Mouse (Mus musculus): ENCODE measurements around the gene Sem1. TPM values are rescaled to one million over a fixed set of nuclear protein-coding genes. Genes with fewer than 3 reads are reported as not detected.

The Sem1 gene
- 248 and 252 TPM in 2 replicates for polyA plus RNA-seq (2015; fragmentation: Nextera tagmentation; extraction: Ambion mirVana)

- TF ChIP-seq CTCF (IDR thresholded peaks at IDR 0.05): peak; percentile 4; the same call in 1 of the 2 replicates
- TF ChIP-seq EP300 (IDR thresholded peaks at IDR 0.05): no peak
- Histone ChIP-seq H3K4me2 (replicated peaks; ENCODE audit: low read depth, low read length) (peak within 1 kb of the TSS; percentile 61), H3K9ac (replicated peaks; ENCODE audit: low read depth) (peak within 1 kb of the TSS; percentile 99), H3K9me3 (ENCODE audit: low read length) (no peaks in the 10 kb centered on the region), H3K27me3 (replicated peaks; ENCODE audit: insufficient read depth, low read length) (no peaks in the 10 kb centered on the region), H3K36me3 (ENCODE audit: insufficient read depth, low read length) (no peaks in the 10 kb centered on the region), H3K27ac (ENCODE audit: low read length) (peak within 1 kb of the TSS; percentile 96), H3K4me3 (ENCODE audit: low read depth, low read length) (peak within 1 kb of the TSS; percentile 96), H3K4me1 (ENCODE audit: insufficient read depth, low read depth, low read length) (no peaks in the 10 kb centered on the region; the same call in 1 of the 2 replicates)
- WGBS: 1% methylated on average over 57 of the region's 59 CpGs
- DNase-seq (ENCODE audit: low spot score): peak; percentile 93
- ATAC-seq: peak; percentile 97
Observed at GRCm38 (mm10) chr6:6578304-6579149, at the start of gene Sem1. TSS of gene Sem1 (minus strand) at chr6:6578663.

DNA sequence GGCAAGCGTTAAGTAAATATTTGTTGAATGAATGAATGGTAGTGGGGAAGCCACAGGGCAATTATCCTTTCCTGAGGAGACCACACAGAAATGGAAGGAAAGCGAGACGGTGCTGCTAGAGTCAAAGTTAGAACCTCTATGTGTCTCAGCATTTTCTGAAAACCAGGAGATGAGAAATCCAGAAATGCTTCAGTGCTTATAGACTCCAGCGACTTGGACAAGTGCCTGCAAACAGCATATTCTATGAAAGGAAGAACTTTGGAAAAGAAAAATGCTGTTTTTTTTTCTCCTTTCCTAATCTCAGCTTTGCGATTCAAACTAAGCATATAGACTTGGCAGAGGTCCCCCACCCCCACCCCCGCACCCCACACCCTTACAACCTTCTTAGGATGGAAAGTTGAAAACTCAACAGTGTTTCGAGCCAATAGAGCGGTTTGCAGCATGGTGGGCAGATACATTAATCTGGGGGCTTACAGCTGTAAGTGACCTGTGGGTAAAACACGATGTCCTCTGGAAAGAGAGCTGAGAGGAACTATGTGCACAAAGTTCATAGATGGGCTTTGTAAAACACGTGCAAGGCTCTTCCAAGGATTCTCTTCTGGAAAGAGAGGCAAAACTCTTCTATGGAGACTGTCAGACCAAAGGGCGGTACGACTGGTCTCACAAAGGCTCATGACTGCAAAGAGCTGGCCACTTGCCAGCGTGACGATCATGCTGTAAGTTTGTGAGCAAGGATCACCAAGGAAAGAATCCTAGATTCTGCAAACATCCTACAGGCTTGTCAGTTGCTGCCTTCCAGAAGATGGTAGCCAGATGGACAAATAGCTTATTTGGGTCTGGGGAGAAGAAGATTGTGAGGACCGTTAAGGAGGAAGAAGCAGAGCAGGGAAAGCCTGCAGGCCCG is 44.6 kb upstream of the Sem1 start:
- Histone ChIP-seq H3K27ac (ENCODE audit: low read length) (no peak overlapping the region), H3K4me3 (ENCODE audit: low read depth, low read length) (no peak overlapping the region), H3K9me3 (ENCODE audit: low read length) (no peaks in the 10 kb centered on the region), H3K9ac (replicated peaks; ENCODE audit: low read depth) (0 out of 2 replicates have a peak overlapping the region, but pooled peaks have one; percentile 16), H3K27me3 (replicated peaks; ENCODE audit: insufficient read depth, low read length) (no peaks in the 10 kb centered on the region), H3K4me2 (replicated peaks; ENCODE audit: low read depth, low read length) (peak overlapping the region; percentile 30), H3K36me3 (ENCODE audit: insufficient read depth, low read length) (no peaks in the 10 kb centered on the region), H3K4me1 (ENCODE audit: insufficient read depth, low read depth, low read length) (0 out of 2 replicates have a peak, but pooled peaks cover 4% of the 10 kb centered on the region)
- DNase-seq (ENCODE audit: low spot score) (peak; percentile 53), ATAC-seq (no peak)
- TF ChIP-seq CTCF (IDR thresholded peaks at IDR 0.05): no peak
- TF ChIP-seq EP300 (IDR thresholded peaks at IDR 0.05): no peak
- 42% methylated on average over 16 of the region's 16 CpGs for WGBS

GRCm38 (mm10) chr6:6603561-6604544 is 25.4 kb upstream of the Sem1 start:
- H3K9ac ChIP-seq (replicated peaks; ENCODE audit: low read depth): no peak overlapping the region
- no peaks in the 10 kb centered on the region for H3K4me1 ChIP-seq (ENCODE audit: insufficient read depth, low read depth, low read length)
- 63% methylated on average over 8 of the region's 8 CpGs for WGBS
- H3K27ac ChIP-seq (ENCODE audit: low read length): no peak overlapping the region
- no peaks in the 10 kb centered on the region for H3K36me3 ChIP-seq (ENCODE audit: insufficient read depth, low read length)
- H3K27me3 ChIP-seq (replicated peaks; ENCODE audit: insufficient read depth, low read length): no peaks in the 10 kb centered on the region
- no peak for DNase-seq (ENCODE audit: low spot score)
- H3K4me2 ChIP-seq (replicated peaks; ENCODE audit: low read depth, low read length): no peak overlapping the region
- TF ChIP-seq EP300 (IDR thresholded peaks at IDR 0.05) (no peak), CTCF (IDR thresholded peaks at IDR 0.05) (no peak)
- no peak overlapping the region for H3K4me3 ChIP-seq (ENCODE audit: low read depth, low read length)
- no peak for ATAC-seq
- H3K9me3 ChIP-seq (ENCODE audit: low read length): no peaks in the 10 kb centered on the region

DNA sequence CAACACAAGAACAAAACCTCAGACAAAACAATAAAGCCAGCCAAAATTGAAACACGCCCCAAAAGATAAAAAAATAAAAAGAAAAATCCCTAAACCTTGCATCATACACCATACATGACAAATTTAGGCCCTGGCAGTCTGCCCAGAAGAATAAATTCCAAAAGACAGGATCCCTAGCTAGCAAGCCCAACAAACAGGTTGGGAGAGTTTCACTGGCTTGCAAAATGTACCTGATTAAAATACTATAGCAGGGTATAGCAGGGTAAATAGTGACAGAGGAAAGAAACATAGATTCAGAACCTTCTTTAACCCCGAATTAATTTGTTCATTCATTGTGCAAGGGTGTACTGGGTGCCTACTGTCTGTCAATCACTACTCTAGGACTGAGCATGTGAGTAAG is 7.8 kb upstream of the Sem1 start:
- TF ChIP-seq CTCF (IDR thresholded peaks at IDR 0.05) (no peak), EP300 (IDR thresholded peaks at IDR 0.05) (no peak)
- peak; percentile 15 for DNase-seq (ENCODE audit: low spot score)
- Histone ChIP-seq H3K27ac (ENCODE audit: low read length) (no peak overlapping the region), H3K36me3 (ENCODE audit: insufficient read depth, low read length) (no peaks in the 10 kb centered on the region), H3K4me1 (ENCODE audit: insufficient read depth, low read depth, low read length) (no peaks in the 10 kb centered on the region), H3K9me3 (ENCODE audit: low read length) (no peaks in the 10 kb centered on the region), H3K9ac (replicated peaks; ENCODE audit: low read depth) (no peak overlapping the region), H3K4me2 (replicated peaks; ENCODE audit: low read depth, low read length) (no peak overlapping the region), H3K27me3 (replicated peaks; ENCODE audit: insufficient read depth, low read length) (no peaks in the 10 kb centered on the region), H3K4me3 (ENCODE audit: low read depth, low read length) (no peak overlapping the region)
- WGBS: 61% methylated on average over 2 of the region's 2 CpGs
- no peak for ATAC-seq

- no peaks in the 10 kb centered on the region for H3K4me1 ChIP-seq (ENCODE audit: insufficient read depth, low read depth, low read length)
- DNase-seq (ENCODE audit: low spot score): no peak
- no peak overlapping the region for H3K4me2 ChIP-seq (replicated peaks; ENCODE audit: low read depth, low read length)
- no peaks in the 10 kb centered on the region for H3K9me3 ChIP-seq (ENCODE audit: low read length)
- no peak for ATAC-seq
- H3K27me3 ChIP-seq (replicated peaks; ENCODE audit: insufficient read depth, low read length): no peaks in the 10 kb centered on the region
- TF ChIP-seq CTCF (IDR thresholded peaks at IDR 0.05) (no peak), EP300 (IDR thresholded peaks at IDR 0.05) (no peak)
- no peak overlapping the region for H3K9ac ChIP-seq (replicated peaks; ENCODE audit: low read depth)
- H3K27ac ChIP-seq (ENCODE audit: low read length): no peak overlapping the region
- 54% methylated on average over 2 of the region's 2 CpGs for WGBS
- no peaks in the 10 kb centered on the region for H3K36me3 ChIP-seq (ENCODE audit: insufficient read depth, low read length)
- H3K4me3 ChIP-seq (ENCODE audit: low read depth, low read length): no peak overlapping the region
Observed at GRCm38 (mm10) chr6:6581849-6582248, 3.4 kb upstream of the Sem1 start.
